Mouse (Mus musculus) heart, postnatal 0 days (tissue): ENCODE results near the gene Calr. TPM values are rescaled to one million over a fixed set of nuclear protein-coding genes. Genes with fewer than 3 reads are reported as not detected.

Experiments
- ATAC-seq: fragments of 200-750 bp; cut with Nextera tagmentation; 2 replicates; pipeline ENCODE4 v1.8.0; 2017; ENCODE audit warnings: low read depth, moderate number of reproducible peaks, moderate library complexity; ENCODE audit not compliant: insufficient read depth
- DNase-seq: peaks from one replicate; pipeline ENCODE4 v3.0.0-alpha.2; 2016; ENCODE audit warnings: low spot score
- H3K27ac ChIP-seq: fragments of 300-500 bp; sonication (generic); 2 replicates; pipeline ENCODE4 v1.5.1; 2014; ENCODE audit warnings: low read depth, mild to moderate bottlenecking
- H3K27me3 ChIP-seq: fragments of 300-500 bp; sonication (generic); 2 replicates; pipeline ENCODE4 v1.6.1; 2014; ENCODE audit warnings: low read length, mixed read lengths; ENCODE audit not compliant: control insufficient read depth, insufficient read depth
- H3K36me3 ChIP-seq: fragments of 300-500 bp; sonication (generic); replicated peaks from 2 replicates; pipeline ENCODE4 v1.6.1; 2014; ENCODE audit warnings: low read length, mixed read lengths; ENCODE audit not compliant: control insufficient read depth, insufficient read depth
- H3K4me1 ChIP-seq: fragments of 300-500 bp; sonication (generic); 2 replicates; pipeline ENCODE4 v1.6.1; 2014; ENCODE audit warnings: antibody characterized with exemption; ENCODE audit not compliant: control insufficient read depth, insufficient read depth
- H3K4me2 ChIP-seq: fragments of 300-500 bp; sonication (generic); 2 replicates; pipeline ENCODE4 v1.6.1; 2014; ENCODE audit warnings: low read depth, mild to moderate bottlenecking, low read length, moderate library complexity
- H3K4me3 ChIP-seq: fragments of 300-500 bp; sonication (generic); 2 replicates; pipeline ENCODE4 v1.5.1; 2014; ENCODE audit warnings: low read depth, low read length
- H3K9ac ChIP-seq: fragments of 300-500 bp; sonication (generic); replicated peaks from 2 replicates; pipeline ENCODE4 v1.6.1; 2014; ENCODE audit warnings: low read depth, low read length, mixed read lengths
- H3K9me3 ChIP-seq: fragments of 300-500 bp; sonication (generic); replicated peaks from 2 replicates; pipeline ENCODE4 v1.6.1; 2016; ENCODE audit warnings: low read length; ENCODE audit not compliant: control insufficient read depth
- CTCF ChIP-seq: IDR thresholded peaks from 2 replicates; pipeline ENCODE4 v1.5.1; 2016; ENCODE audit warnings: antibody characterized with exemption, control low read depth, low read depth
- EP300 ChIP-seq: IDR thresholded peaks from 2 replicates; pipeline ENCODE4 v1.6.1; 2016; ENCODE audit warnings: antibody characterized with exemption, low read depth
- WGBS: fragments of 180-500 bp; shearing (Covaris S2); extraction: QIAGEN DNeasy Blood & Tissue Kit; methylation state at CpG from one replicate; pipeline ENCODE4 v1.1.7; 2014; 5-methylcytosine and 5-hydroxymethylcytosine counted together
- polyA plus RNA-seq: library from polyadenylated mRNA; unstranded; fragments of >200 nt; fragmentation: Nextera tagmentation; extraction: Ambion mirVana; gene quantifications from 2 replicates; pipeline ENCODE4 v1.2.1, GENCODE M21; 2015
- total RNA-seq: library from RNA; depleted of rRNA; stranded (reverse); fragments of >200 nt; gene quantifications from 2 replicates; pipeline ENCODE4 v1.2.3, GENCODE M21; 2014; ENCODE audit warnings: low replicate concordance

Gene Calr
- total and polyA plus RNA-seq, 2 experiments from 2014 or later = 201 to 235 TPM

GRCm38 (mm10) chr8:84888280-84888679 is 41.5 kb upstream of the Calr start:
- no peak overlapping the region for H3K27ac ChIP-seq
- no peak overlapping the region for H3K4me3 ChIP-seq
- no peaks in the 10 kb centered on the region for H3K27me3 ChIP-seq
- ATAC-seq (no peak), DNase-seq (no peak)
- H3K4me1 ChIP-seq = peaks cover 6% of the 10 kb centered on the region
- H3K9ac ChIP-seq = no peak overlapping the region
- 90% methylated on average over 3 of the region's 3 CpGs for WGBS
- H3K36me3 ChIP-seq = peaks cover 39% of the 10 kb centered on the region
- no peak overlapping the region for H3K4me2 ChIP-seq
- no peak for TF ChIP-seq EP300
- no peak for TF ChIP-seq CTCF
- no peaks in the 10 kb centered on the region for H3K9me3 ChIP-seq

GRCm38 (mm10) chr8:84884728-84885127 is 38.0 kb upstream of the Calr start:
- no peaks in the 10 kb centered on the region for H3K9me3 ChIP-seq
- no peak overlapping the region for H3K27ac ChIP-seq
- 75% methylated on average over 4 of the region's 4 CpGs for WGBS
- H3K36me3 ChIP-seq = peaks cover 38% of the 10 kb centered on the region
- no peaks in the 10 kb centered on the region for H3K27me3 ChIP-seq
- H3K9ac ChIP-seq = no peak overlapping the region
- no peak overlapping the region for H3K4me3 ChIP-seq
- no peak overlapping the region for H3K4me2 ChIP-seq
- DNase-seq = no peak
- TF ChIP-seq EP300 (no peak), CTCF (no peak)
- ATAC-seq = no peak
- H3K4me1 ChIP-seq = no peaks in the 10 kb centered on the region

- DNase-seq (no peak), ATAC-seq (no peak)
- H3K27ac ChIP-seq = no peak overlapping the region
- H3K4me2 ChIP-seq = no peak overlapping the region
- H3K9ac ChIP-seq = no peak overlapping the region
- WGBS = 83% methylated on average over 1 of the region's 1 CpGs
- H3K4me3 ChIP-seq = no peak overlapping the region
- no peak for TF ChIP-seq EP300
- no peak for TF ChIP-seq CTCF
- no peaks in the 10 kb centered on the region for H3K4me1 ChIP-seq
- no peaks in the 10 kb centered on the region for H3K27me3 ChIP-seq
- H3K9me3 ChIP-seq = no peaks in the 10 kb centered on the region
- no peaks in the 10 kb centered on the region for H3K36me3 ChIP-seq
Observed at GRCm38 (mm10) chr8:84878915-84879314, 32.2 kb upstream of the Calr start.

GRCm38 (mm10) chr8:84877297-84878035 is 30.7 kb upstream of the Calr start:
- no peak overlapping the region for H3K27ac ChIP-seq
- ATAC-seq (no peak), DNase-seq (no peak)
- H3K4me2 ChIP-seq = no peak overlapping the region
- H3K4me3 ChIP-seq = no peak overlapping the region
- H3K27me3 ChIP-seq = no peaks in the 10 kb centered on the region
- no peak for TF ChIP-seq EP300
- no peak for TF ChIP-seq CTCF
- 79% methylated on average over 3 of the region's 3 CpGs for WGBS
- H3K4me1 ChIP-seq = peaks cover 3% of the 10 kb centered on the region
- no peaks in the 10 kb centered on the region for H3K36me3 ChIP-seq
- H3K9ac ChIP-seq = no peak overlapping the region
- no peaks in the 10 kb centered on the region for H3K9me3 ChIP-seq

GRCm38 (mm10) chr8:84874339-84874738 is 27.6 kb upstream of the Calr start:
- no peak for ATAC-seq
- TF ChIP-seq CTCF (no peak), EP300 (no peak)
- no peak overlapping the region for H3K4me3 ChIP-seq
- no peak overlapping the region for H3K9ac ChIP-seq
- no peaks in the 10 kb centered on the region; the same call in 1 of the 2 replicates for H3K36me3 ChIP-seq
- H3K27me3 ChIP-seq = no peaks in the 10 kb centered on the region
- H3K4me2 ChIP-seq = no peak overlapping the region
- no peak overlapping the region for H3K27ac ChIP-seq
- DNase-seq = no peak
- H3K4me1 ChIP-seq = peaks cover 7% of the 10 kb centered on the region
- H3K9me3 ChIP-seq = no peaks in the 10 kb centered on the region
- 77% methylated on average over 3 of the region's 3 CpGs for WGBS

- no peak overlapping the region for H3K27ac ChIP-seq
- WGBS = 78% methylated on average over 4 of the region's 4 CpGs
Observed at GRCm38 (mm10) chr8:84873016-84873415, 26.3 kb upstream of the Calr start.

More at GRCm38 (mm10) chr8:84873016-84873415, 26.3 kb upstream of the Calr start:
- Histone ChIP-seq H3K9ac (no peak overlapping the region), H3K4me3 (no peak overlapping the region), H3K27me3 (no peaks in the 10 kb centered on the region), H3K4me2 (peak overlapping the region; percentile 77), H3K36me3 (peaks cover 13% of the 10 kb centered on the region), H3K9me3 (no peaks in the 10 kb centered on the region), H3K4me1 (peaks cover 7% of the 10 kb centered on the region)
- ATAC-seq (no peak), DNase-seq (no peak)
- TF ChIP-seq CTCF (no peak), EP300 (no peak)
